Mouse (Mus musculus) CH12.LX (cell line): ENCODE data around the gene Sirt6. TPM values are rescaled to one million over a fixed set of nuclear protein-coding genes. Genes with fewer than 3 reads are reported as not detected.

ENCODE experiments used
- DNase-seq: peaks from one replicate; pipeline ENCODE4 v3.0.0-alpha.2; 2013; ENCODE audit errors: extremely low read depth
- H3K27ac ChIP-seq: 2 replicates; pipeline ENCODE4 v1.5.1; 2012; ENCODE audit warnings: low read depth, mild to moderate bottlenecking, control low read depth, moderate library complexity; ENCODE audit not compliant: insufficient read depth
- H3K27me3 ChIP-seq: replicated peaks from 2 replicates; pipeline ENCODE3; 2012; ENCODE audit warnings: inconsistent platforms
- H3K36me3 ChIP-seq, 2 experiments: replicated peaks in 1 of 2; 2 replicates each; pipeline versions ENCODE3 to v1.6.1; 2012; ENCODE audit warnings: inconsistent platforms in 1 of 2, low read length in 1 of 2, mild to moderate bottlenecking in 1 of 2, mixed read lengths in 1 of 2, moderate library complexity in 1 of 2; ENCODE audit not compliant: control insufficient read depth in 1 of 2, insufficient read depth in 1 of 2
- H3K4me1 ChIP-seq, 2 experiments: 2 replicates each; pipeline ENCODE4 v1.6.1; 2012; ENCODE audit warnings: inconsistent platforms in 1 of 2, moderate library complexity in 1 of 2; ENCODE audit not compliant: insufficient read depth in 2 of 2, control insufficient read depth in 1 of 2
- H3K4me2 ChIP-seq: 2 replicates; pipeline ENCODE4 v1.6.1; 2012; ENCODE audit warnings: low read depth, mild to moderate bottlenecking, control low read depth; ENCODE audit not compliant: poor library complexity, insufficient read depth, severe bottlenecking
- H3K4me3 ChIP-seq, 3 experiments: fragments of 150-350 bp in 1 of 3; sonication (generic) in 1 of 3; replicated peaks in 1 of 3; 2 replicates each; pipeline versions ENCODE3 to v1.5.1; 2011 to 2012; ENCODE audit warnings: low read depth in 2 of 3, low read length in 2 of 3, mild to moderate bottlenecking in 2 of 3, moderate library complexity in 2 of 3, control low read depth in 1 of 3, improper control_type of control experiment in 1 of 3, inconsistent platforms in 1 of 3, mixed read lengths in 1 of 3; ENCODE audit not compliant: poor library complexity in 1 of 3
- H3K79me2 ChIP-seq: replicated peaks from 2 replicates; pipeline ENCODE4 v1.6.1; 2012; ENCODE audit warnings: mild to moderate bottlenecking, moderate library complexity; ENCODE audit not compliant: control insufficient read depth, poor library complexity, insufficient read depth, severe bottlenecking; ENCODE audit errors: extremely low read depth
- H3K9ac ChIP-seq: 2 replicates; pipeline ENCODE4 v1.6.1; 2012; ENCODE audit warnings: low read depth, mild to moderate bottlenecking, control low read depth, moderate library complexity; ENCODE audit not compliant: insufficient read depth
- H3K9me3 ChIP-seq: replicated peaks from 2 replicates; pipeline ENCODE3; 2012; ENCODE audit warnings: low read length, inconsistent platforms, mixed read lengths
- BHLHE40 ChIP-seq: IDR thresholded peaks from 2 replicates; pipeline ENCODE4 v1.6.1; 2011; ENCODE audit warnings: mild to moderate bottlenecking, low read depth, low read length, improper control_type of control experiment
- CHD1 ChIP-seq: IDR thresholded peaks from 2 replicates; pipeline ENCODE4 v1.6.1; 2012; ENCODE audit warnings: low read depth, low read length, improper control_type of control experiment, inconsistent platforms
- CTCF ChIP-seq, 2 experiments: IDR thresholded peaks in 1 of 2; conservative IDR thresholded peaks in 1 of 2; 2 replicates each; pipeline ENCODE4 v1.5.1; 2011 to 2012; ENCODE audit warnings: low read depth in 2 of 2, low read length in 2 of 2, improper control_type of control experiment in 1 of 2, inconsistent platforms in 1 of 2, mild to moderate bottlenecking in 1 of 2, moderate library complexity in 1 of 2
- E2F4 ChIP-seq: IDR thresholded peaks from 2 replicates; pipeline ENCODE4 v1.6.1; 2011; ENCODE audit warnings: low read depth, low read length, improper control_type of control experiment; ENCODE audit not compliant: insufficient replicate concordance
- ELF1 ChIP-seq: IDR thresholded peaks from 2 replicates; pipeline ENCODE4 v1.6.1; 2014; ENCODE audit warnings: low read depth, mild to moderate bottlenecking, inconsistent platforms, low read length, improper control_type of control experiment
- EP300 ChIP-seq: IDR thresholded peaks from 2 replicates; pipeline ENCODE4 v1.6.1; 2011; ENCODE audit warnings: low read length, improper control_type of control experiment
- ETS1 ChIP-seq: conservative IDR thresholded peaks from 2 replicates; pipeline ENCODE4 v1.6.1; 2012; ENCODE audit warnings: low read depth, mild to moderate bottlenecking, inconsistent platforms, low read length, improper control_type of control experiment, moderate library complexity
- HCFC1 ChIP-seq: IDR thresholded peaks from 2 replicates; pipeline ENCODE4 v1.6.1; 2012; ENCODE audit warnings: low read depth, mild to moderate bottlenecking, inconsistent platforms, low read length, improper control_type of control experiment
- MAFK ChIP-seq: IDR thresholded peaks from 2 replicates; pipeline ENCODE4 v1.6.1; 2011; ENCODE audit warnings: low read length, improper control_type of control experiment; ENCODE audit not compliant: insufficient replicate concordance
- MAZ ChIP-seq: IDR thresholded peaks from 2 replicates; pipeline ENCODE4 v1.6.1; 2012; ENCODE audit warnings: low read depth, mild to moderate bottlenecking, inconsistent platforms, low read length, improper control_type of control experiment, moderate library complexity
- NELFE ChIP-seq: IDR thresholded peaks from 2 replicates; pipeline ENCODE4 v1.6.1; 2011; ENCODE audit warnings: low read depth, low read length, improper control_type of control experiment
- NRF1 ChIP-seq: IDR thresholded peaks from 2 replicates; pipeline ENCODE4 v1.6.1; 2014; ENCODE audit warnings: low read depth, mild to moderate bottlenecking, inconsistent platforms, low read length, improper control_type of control experiment, moderate library complexity
- PAX5 ChIP-seq: IDR thresholded peaks from 2 replicates; pipeline ENCODE4 v1.6.1; 2012; ENCODE audit warnings: low read length, inconsistent platforms, mixed read lengths
- RAD21 ChIP-seq: IDR thresholded peaks from 2 replicates; pipeline ENCODE4 v1.6.1; 2011; ENCODE audit warnings: low read depth, mild to moderate bottlenecking, low read length, improper control_type of control experiment, moderate library complexity
- RCOR1 ChIP-seq: conservative IDR thresholded peaks from 2 replicates; pipeline ENCODE4 v1.6.1; 2012; ENCODE audit warnings: low read depth, mild to moderate bottlenecking, inconsistent platforms, low read length, improper control_type of control experiment
- SIN3A ChIP-seq: IDR thresholded peaks from 2 replicates; pipeline ENCODE4 v1.6.1; 2012; ENCODE audit warnings: low read length, improper control_type of control experiment, inconsistent platforms
- TBP ChIP-seq: conservative IDR thresholded peaks from 2 replicates; pipeline ENCODE4 v1.6.1; 2011; ENCODE audit warnings: low read depth, low read length, improper control_type of control experiment
- TCF12 ChIP-seq: IDR thresholded peaks from 2 replicates; pipeline ENCODE4 v1.6.1; 2014; ENCODE audit warnings: low read depth, mild to moderate bottlenecking, inconsistent platforms, low read length, improper control_type of control experiment
- ZC3H11A ChIP-seq: IDR thresholded peaks from 2 replicates; pipeline ENCODE4 v1.6.1; 2012; ENCODE audit warnings: low read depth, mild to moderate bottlenecking, inconsistent platforms, low read length, improper control_type of control experiment
- ZNF384 ChIP-seq: IDR thresholded peaks from 2 replicates; pipeline ENCODE4 v1.6.1; 2012; ENCODE audit warnings: low read depth, low read length, improper control_type of control experiment, inconsistent platforms
- dilution Hi-C: fragments of 300-500 bp; cut with MboI; formaldehyde crosslinking; loops from 2 replicates; pipeline ENCODE4 v1.14.3; 2020; ENCODE audit warnings: low sequenced_read_pairs; ENCODE audit not compliant: extremely low pct_unique_long_range_greater_than_20kb, extremely low pct_ligation_motif_present
- in situ Hi-C: fragments of 300-500 bp; cut with MboI; formaldehyde crosslinking; loops from 3 replicates; pipeline ENCODE4 v1.14.3; 2019; ENCODE audit warnings: low sequenced_read_pairs, low pct_ligation_motif_present, low pct_unique_long_range_greater_than_20kb, mixed read lengths
- polyA plus RNA-seq: library from polyadenylated mRNA; unstranded; fragments of >175 nt; gene quantifications from 2 replicates; pipeline ENCODE4 v1.2.1, GENCODE M21; 2012; ENCODE audit warnings: low read depth; ENCODE audit not compliant: insufficient read length
- total RNA-seq, 2 experiments: library from RNA; depleted of rRNA; stranded (reverse); fragments of 300-350 nt in 1 of 2; fragments of >200 nt in 1 of 2; gene quantifications; 2 replicates each; pipeline ENCODE4 v1.2.3; 2012 to 2014

Gene Sirt6
- total and polyA plus RNA-seq, 3 experiments = 16.9 to 36.4 (median 17.8) TPM

- TF ChIP-seq RCOR1 = no peak
- no peak for TF ChIP-seq NRF1
- TF ChIP-seq TCF12 = no peak
- no peak for TF ChIP-seq CTCF (conservative IDR thresholded peaks at IDR 0.05 in 1 of 2, IDR thresholded peaks at IDR 0.05 in 1 of 2; ENCODE audit: low read depth in 2 of 2, low read length in 2 of 2)
- no peak for TF ChIP-seq SIN3A
- TF ChIP-seq NELFE = no peak
- no peak for TF ChIP-seq BHLHE40
- no peak for TF ChIP-seq EP300
- no peak for TF ChIP-seq TBP
- no peak for TF ChIP-seq MAFK
- no peak for TF ChIP-seq CHD1
- TF ChIP-seq ELF1 = no peak
- TF ChIP-seq PAX5 = no peak
- no peak for TF ChIP-seq ETS1
- no peak for TF ChIP-seq ZC3H11A
- Histone ChIP-seq H3K4me3 (no peak overlapping the region), H3K36me3 (peaks cover 0 to 2% of the 10 kb centered on the region in 2 experiments), H3K79me2 (peaks cover 5% of the 10 kb centered on the region), H3K4me1 (peaks cover 19 to 29% of the 10 kb centered on the region in 2 experiments), H3K27ac (no peak overlapping the region), H3K9me3 (no peaks in the 10 kb centered on the region), H3K4me2 (no peak overlapping the region), H3K27me3 (peaks cover 13% of the 10 kb centered on the region), H3K9ac (no peak overlapping the region)
- dilution Hi-C loops (no loop called here), in situ Hi-C loops (no loop called here)
- no peak for DNase-seq
Measured at GRCm38 (mm10) chr10:81645391-81645790, 17.8 kb upstream of the Sirt6 start.

GRCm38 (mm10) chr10:81644716-81645115, 17.1 kb upstream of the Sirt6 start:
- H3K4me3 ChIP-seq = no peak overlapping the region
- H3K9me3 ChIP-seq = no peaks in the 10 kb centered on the region
- TF ChIP-seq E2F4 = no peak
- TF ChIP-seq ZNF384 = no peak
- no peak for TF ChIP-seq HCFC1
- TF ChIP-seq RAD21 = no peak
- no peak for TF ChIP-seq MAZ
- peaks cover 17 to 23% of the 10 kb centered on the region in 2 experiments for H3K4me1 ChIP-seq
- no peak for DNase-seq
- H3K79me2 ChIP-seq = no peaks in the 10 kb centered on the region; the same call in 1 of the 2 replicates
- in situ Hi-C loops = no loop called here
- H3K27me3 ChIP-seq = peaks cover 13% of the 10 kb centered on the region
- no peak overlapping the region for H3K27ac ChIP-seq
- no peak overlapping the region for H3K4me2 ChIP-seq
- dilution Hi-C loops = no loop called here
- H3K9ac ChIP-seq = no peak overlapping the region
- no peaks in the 10 kb centered on the region for H3K36me3 ChIP-seq
